Mouse (Mus musculus) small intestine, adult 2 months (tissue): ENCODE measurements around the gene Napepld.

Source experiments
- CTCF ChIP-seq: fragments of 200-500 bp; IDR thresholded peaks from 2 replicates; pipeline ENCODE4 v1.5.1; 2012; ENCODE audit warnings: low read depth, mild to moderate bottlenecking, control low read depth, inconsistent platforms, low read length, moderate library complexity, mixed read lengths; ENCODE audit not compliant: insufficient replicate concordance, insufficient read length; ENCODE audit errors: extremely low read depth
- POLR2A ChIP-seq: fragments of 200-500 bp; IDR thresholded peaks from 2 replicates; pipeline ENCODE4 v1.6.1; 2012; ENCODE audit warnings: low read depth, mild to moderate bottlenecking, control low read depth, inconsistent platforms, low read length, moderate library complexity

DNA sequence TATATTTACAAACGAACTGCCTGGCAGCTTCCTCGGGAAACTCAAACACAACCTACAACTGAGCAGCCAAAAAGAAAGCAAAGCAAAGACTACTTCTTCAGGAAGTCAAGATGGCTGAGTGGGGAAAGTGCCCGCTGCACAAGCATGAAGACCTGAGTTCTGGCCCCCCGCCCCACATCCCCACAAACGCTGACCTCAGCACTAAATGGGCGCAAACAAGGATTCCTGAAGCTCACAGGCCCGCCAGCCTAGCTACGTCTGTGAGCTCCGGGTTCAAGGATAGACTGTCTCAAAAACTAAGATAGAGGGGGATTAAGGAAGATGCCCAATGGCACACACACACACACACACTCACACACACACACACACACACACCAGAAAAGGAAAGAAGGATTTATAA lies 22.8 kb downstream of the Napepld start:
- TF ChIP-seq POLR2A (no peak), CTCF (no peak)
